Mouse (Mus musculus): ENCODE data around the gene Oasl1. TPM values are rescaled to one million over a fixed set of nuclear protein-coding genes. Genes with fewer than 3 reads are reported as not detected.

The Oasl1 gene
- polyA plus RNA-seq, 1 experiment from 2014 or later: 0.61 TPM

GRCm38 (mm10) chr5:114953326-114953725 lies 30.3 kb downstream of the Oasl1 start:
- 75% methylated on average over 14 of the region's 14 CpGs for WGBS (ENCODE audit: insufficient replicate concordance)
- Histone ChIP-seq H3K9ac (ENCODE audit: low read depth, low read length) (no peak overlapping the region), H3K27me3 (ENCODE audit: control insufficient read depth, insufficient read depth, low read depth, low read length) (no peaks in the 10 kb centered on the region), H3K4me1 (ENCODE audit: control insufficient read depth, low read depth, low read length) (peaks cover 3% of the 10 kb centered on the region; the same call in 1 of the 2 replicates), H3K4me3 (ENCODE audit: low read depth, low read length) (no peak overlapping the region), H3K4me2 (ENCODE audit: low read depth, low read length) (no peak overlapping the region), H3K36me3 (ENCODE audit: control insufficient read depth, insufficient read depth) (no peaks in the 10 kb centered on the region), H3K27ac (ENCODE audit: low read length) (no peak overlapping the region), H3K9me3 (replicated peaks; ENCODE audit: control insufficient read depth, low read length) (no peaks in the 10 kb centered on the region)
- ATAC-seq (ENCODE audit: low read depth): no peak

DNA sequence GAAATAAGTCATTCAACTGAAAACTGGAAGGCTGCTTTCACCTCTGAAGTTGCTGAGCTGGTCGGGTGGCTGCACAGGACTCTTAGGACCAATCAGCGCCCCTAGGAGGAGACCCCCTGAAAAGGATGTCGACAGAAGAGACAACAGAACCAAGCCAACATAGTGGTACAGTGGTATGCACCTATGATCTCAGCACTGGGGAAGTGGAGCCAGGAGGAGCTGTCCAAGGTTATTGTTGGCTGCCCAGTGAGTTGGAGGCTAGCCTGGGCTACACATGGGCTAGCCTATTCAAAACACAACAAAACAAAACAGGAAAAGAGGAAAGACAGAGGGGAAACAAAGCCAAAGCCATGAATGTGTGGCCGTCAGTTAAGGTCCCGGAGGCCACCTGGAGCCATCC lies 35.0 kb downstream of the Oasl1 start:
- Histone ChIP-seq H3K4me1 (ENCODE audit: control insufficient read depth, low read depth, low read length) (no peaks in the 10 kb centered on the region), H3K4me2 (ENCODE audit: low read depth, low read length) (no peak overlapping the region), H3K27me3 (ENCODE audit: control insufficient read depth, insufficient read depth, low read depth, low read length) (no peaks in the 10 kb centered on the region), H3K4me3 (ENCODE audit: low read depth, low read length) (no peak overlapping the region), H3K9ac (ENCODE audit: low read depth, low read length) (no peak overlapping the region), H3K27ac (ENCODE audit: low read length) (no peak overlapping the region), H3K36me3 (ENCODE audit: control insufficient read depth, insufficient read depth) (no peaks in the 10 kb centered on the region), H3K9me3 (replicated peaks; ENCODE audit: control insufficient read depth, low read length) (no peaks in the 10 kb centered on the region)
- WGBS (ENCODE audit: insufficient replicate concordance): 72% methylated on average over 5 of the region's 5 CpGs
- ATAC-seq (ENCODE audit: low read depth): no peak

GRCm38 (mm10) chr5:114961590-114962360 lies 38.7 kb downstream of the Oasl1 start:
- Histone ChIP-seq H3K4me1 (ENCODE audit: control insufficient read depth, low read depth, low read length) (peaks cover 11% of the 10 kb centered on the region), H3K9ac (ENCODE audit: low read depth, low read length) (no peak overlapping the region), H3K4me3 (ENCODE audit: low read depth, low read length) (no peak overlapping the region), H3K27ac (ENCODE audit: low read length) (no peak overlapping the region), H3K4me2 (ENCODE audit: low read depth, low read length) (no peak overlapping the region), H3K9me3 (replicated peaks; ENCODE audit: control insufficient read depth, low read length) (no peaks in the 10 kb centered on the region), H3K36me3 (ENCODE audit: control insufficient read depth, insufficient read depth) (no peaks in the 10 kb centered on the region), H3K27me3 (ENCODE audit: control insufficient read depth, insufficient read depth, low read depth, low read length) (no peaks in the 10 kb centered on the region)
- ATAC-seq (ENCODE audit: low read depth): no peak
- 60% methylated on average over 4 of the region's 4 CpGs for WGBS (ENCODE audit: insufficient replicate concordance)

DNA sequence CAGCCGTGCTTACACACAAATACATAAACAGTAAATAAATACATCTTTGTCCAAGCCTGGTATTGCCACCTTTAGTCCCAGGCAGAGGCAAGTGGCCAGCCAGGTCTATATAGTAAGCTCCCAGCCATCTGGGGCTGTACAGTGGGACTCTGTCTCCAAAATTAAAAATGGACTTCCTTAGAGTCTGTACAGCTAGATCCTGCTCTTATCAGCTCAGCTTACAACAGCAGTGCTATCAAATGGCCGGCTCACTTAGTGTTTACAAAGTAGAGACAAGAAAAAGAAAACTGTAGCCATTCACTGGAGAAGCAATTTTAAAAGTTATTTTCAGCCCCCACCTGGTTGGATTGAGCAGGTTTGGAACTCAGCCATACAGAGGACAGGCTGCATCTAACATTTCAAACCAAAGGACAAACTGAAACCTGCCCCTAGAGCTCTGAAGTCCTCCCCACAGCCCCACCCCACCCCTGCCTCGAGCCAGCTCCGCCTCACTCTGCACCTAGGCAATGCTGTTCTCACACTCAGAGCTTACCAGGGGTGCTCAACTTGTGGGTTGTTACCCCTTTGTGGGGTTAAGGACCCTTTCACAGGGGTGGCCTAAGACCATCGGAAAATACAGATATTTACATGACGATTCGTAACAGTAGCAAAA lies 41.4 kb downstream of the Oasl1 start:
- WGBS (ENCODE audit: insufficient replicate concordance): 35% methylated on average over 7 of the region's 7 CpGs
- H3K9me3 ChIP-seq (replicated peaks; ENCODE audit: control insufficient read depth, low read length): no peaks in the 10 kb centered on the region
- H3K4me2 ChIP-seq (ENCODE audit: low read depth, low read length): peak overlapping the region; percentile 33
- H3K27ac ChIP-seq (ENCODE audit: low read length): peak overlapping the region; percentile 77
- peaks cover 11% of the 10 kb centered on the region for H3K4me1 ChIP-seq (ENCODE audit: control insufficient read depth, low read depth, low read length)
- ATAC-seq (ENCODE audit: low read depth): peak; percentile 72
- no peaks in the 10 kb centered on the region for H3K36me3 ChIP-seq (ENCODE audit: control insufficient read depth, insufficient read depth)
- peak overlapping the region; percentile 18; the same call in 1 of the 2 replicates for H3K4me3 ChIP-seq (ENCODE audit: low read depth, low read length)
- H3K27me3 ChIP-seq (ENCODE audit: control insufficient read depth, insufficient read depth, low read depth, low read length): no peaks in the 10 kb centered on the region
- H3K9ac ChIP-seq (ENCODE audit: low read depth, low read length): peak overlapping the region; percentile 26; the same call in 1 of the 2 replicates

- Histone ChIP-seq H3K9ac (ENCODE audit: low read depth, low read length) (peak overlapping the region; percentile 41; the same call in 1 of the 2 replicates), H3K4me1 (ENCODE audit: control insufficient read depth, low read depth, low read length) (peaks cover 11% of the 10 kb centered on the region), H3K36me3 (ENCODE audit: control insufficient read depth, insufficient read depth) (no peaks in the 10 kb centered on the region), H3K4me3 (ENCODE audit: low read depth, low read length) (peak overlapping the region; percentile 18; the same call in 1 of the 2 replicates), H3K27me3 (ENCODE audit: control insufficient read depth, insufficient read depth, low read depth, low read length) (no peaks in the 10 kb centered on the region), H3K27ac (ENCODE audit: low read length) (peak overlapping the region; percentile 77), H3K4me2 (ENCODE audit: low read depth, low read length) (peak overlapping the region; percentile 33), H3K9me3 (replicated peaks; ENCODE audit: control insufficient read depth, low read length) (no peaks in the 10 kb centered on the region)
- WGBS (ENCODE audit: insufficient replicate concordance): 42% methylated on average over 17 of the region's 17 CpGs
- ATAC-seq (ENCODE audit: low read depth): peak; percentile 49; the same call in 1 of the 2 replicates
Measured at GRCm38 (mm10) chr5:114964967-114965898, 42.2 kb downstream of the Oasl1 start.

- no peak overlapping the region for H3K9ac ChIP-seq (ENCODE audit: low read depth, low read length)
- no peak overlapping the region for H3K4me3 ChIP-seq (ENCODE audit: low read depth, low read length)
- no peaks in the 10 kb centered on the region for H3K27me3 ChIP-seq (ENCODE audit: control insufficient read depth, insufficient read depth, low read depth, low read length)
- H3K9me3 ChIP-seq (replicated peaks; ENCODE audit: control insufficient read depth, low read length): no peaks in the 10 kb centered on the region
- peaks cover 11% of the 10 kb centered on the region for H3K4me1 ChIP-seq (ENCODE audit: control insufficient read depth, low read depth, low read length)
- 31% methylated on average over 14 of the region's 14 CpGs for WGBS (ENCODE audit: insufficient replicate concordance)
- peak overlapping the region; percentile 36; the same call in 1 of the 2 replicates for H3K4me2 ChIP-seq (ENCODE audit: low read depth, low read length)
- H3K27ac ChIP-seq (ENCODE audit: low read length): no peak overlapping the region
- H3K36me3 ChIP-seq (ENCODE audit: control insufficient read depth, insufficient read depth): no peaks in the 10 kb centered on the region
- ATAC-seq (ENCODE audit: low read depth): no peak
Measured at GRCm38 (mm10) chr5:114967523-114968268, 44.7 kb downstream of the Oasl1 start.

- no peak for ATAC-seq (ENCODE audit: low read depth)
- WGBS (ENCODE audit: insufficient replicate concordance): 28% methylated on average over 7 of the region's 7 CpGs
- H3K9me3 ChIP-seq (replicated peaks; ENCODE audit: control insufficient read depth, low read length): no peaks in the 10 kb centered on the region
- peaks cover 11% of the 10 kb centered on the region for H3K4me1 ChIP-seq (ENCODE audit: control insufficient read depth, low read depth, low read length)
- H3K4me3 ChIP-seq (ENCODE audit: low read depth, low read length): peak overlapping the region; percentile 53
- H3K27ac ChIP-seq (ENCODE audit: low read length): peak overlapping the region; percentile 63
- H3K36me3 ChIP-seq (ENCODE audit: control insufficient read depth, insufficient read depth): no peaks in the 10 kb centered on the region
- peak overlapping the region; percentile 36; the same call in 1 of the 2 replicates for H3K4me2 ChIP-seq (ENCODE audit: low read depth, low read length)
- H3K9ac ChIP-seq (ENCODE audit: low read depth, low read length): peak overlapping the region; percentile 31; the same call in 1 of the 2 replicates
- H3K27me3 ChIP-seq (ENCODE audit: control insufficient read depth, insufficient read depth, low read depth, low read length): no peaks in the 10 kb centered on the region
Measured at GRCm38 (mm10) chr5:114968651-114969050, 45.6 kb downstream of the Oasl1 start.

DNA sequence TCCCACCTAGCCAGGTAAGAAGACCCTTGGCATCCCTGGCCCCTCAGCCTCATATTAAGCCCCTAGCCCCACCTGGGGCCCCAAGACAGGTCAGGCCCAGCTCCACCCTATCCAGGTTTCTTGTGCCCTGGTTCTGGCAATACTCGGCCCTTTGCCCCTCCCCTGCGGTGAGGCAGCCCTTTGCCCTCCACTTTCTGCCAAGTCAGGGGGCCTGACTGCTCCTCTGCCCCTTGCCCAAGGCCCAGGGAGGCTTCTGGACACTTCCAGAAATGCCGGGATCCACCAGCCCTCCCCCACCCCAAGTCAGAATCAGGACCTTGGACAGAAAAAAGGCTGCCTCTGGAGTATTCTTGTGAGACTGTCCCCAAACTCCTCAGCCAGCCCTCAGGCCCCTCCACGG lies 46.0 kb downstream of the Oasl1 start:
- Histone ChIP-seq H3K4me2 (ENCODE audit: low read depth, low read length) (0 out of 2 replicates have a peak overlapping the region, but pooled peaks have one; percentile 23), H3K4me3 (ENCODE audit: low read depth, low read length) (peak overlapping the region; percentile 53), H3K36me3 (ENCODE audit: control insufficient read depth, insufficient read depth) (no peaks in the 10 kb centered on the region), H3K27me3 (ENCODE audit: control insufficient read depth, insufficient read depth, low read depth, low read length) (no peaks in the 10 kb centered on the region), H3K27ac (ENCODE audit: low read length) (peak overlapping the region; percentile 63), H3K9ac (ENCODE audit: low read depth, low read length) (peak overlapping the region; percentile 31; the same call in 1 of the 2 replicates), H3K9me3 (replicated peaks; ENCODE audit: control insufficient read depth, low read length) (no peaks in the 10 kb centered on the region), H3K4me1 (ENCODE audit: control insufficient read depth, low read depth, low read length) (peaks cover 10% of the 10 kb centered on the region)
- no peak for ATAC-seq (ENCODE audit: low read depth)
- WGBS (ENCODE audit: insufficient replicate concordance): 23% methylated on average over 4 of the region's 4 CpGs
